Mouse (Mus musculus) thymus, postnatal 36 days (tissue): Measurements from ENCODE around the gene Ankrd13d.
"Not testable (repeated sequence)": the region's sequence is repeated elsewhere in the genome, so short reads cannot be mapped to it uniquely, and the experiment has no call there.

Experiments
- DNase-seq, 2 experiments: peaks; one replicate each; pipeline ENCODE4 v3.0.0; 2022; ENCODE audit warnings: mixed read lengths in 2 of 2

The Ankrd13d gene

DNA sequence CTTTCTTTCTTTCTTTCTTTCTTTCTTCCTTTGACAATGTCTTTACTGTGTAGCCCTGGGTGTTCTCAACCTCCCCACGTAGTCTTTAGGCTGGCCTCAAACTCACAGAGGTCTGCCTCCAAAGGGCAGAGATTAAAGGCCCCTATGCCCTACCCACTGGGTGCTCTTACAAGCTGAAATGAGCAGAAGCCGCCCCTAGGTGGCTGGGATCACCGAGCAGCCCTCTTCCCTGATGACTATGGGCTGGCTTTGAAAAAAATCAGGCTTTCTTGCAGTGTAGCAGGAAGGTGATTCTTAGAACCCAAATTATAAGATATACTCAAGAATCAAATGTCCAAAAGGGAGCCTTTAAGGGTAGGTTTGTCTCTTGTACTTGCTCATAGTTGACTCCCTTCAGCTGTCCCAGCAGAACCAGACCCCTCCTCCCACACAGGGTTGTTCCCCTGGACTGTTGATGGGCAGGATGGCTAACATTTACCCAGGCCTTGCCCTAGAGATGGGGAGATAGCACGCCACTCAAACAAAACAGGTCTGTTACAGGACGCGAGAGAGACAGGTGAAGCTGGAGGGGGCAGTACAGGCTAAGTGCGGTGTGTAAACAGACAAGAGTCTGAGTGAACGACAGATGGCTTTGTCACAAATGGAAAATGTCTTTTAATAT lies 21.8 kb downstream of the Ankrd13d start:
- DNase-seq: peak; percentile 53 to 60

DNA sequence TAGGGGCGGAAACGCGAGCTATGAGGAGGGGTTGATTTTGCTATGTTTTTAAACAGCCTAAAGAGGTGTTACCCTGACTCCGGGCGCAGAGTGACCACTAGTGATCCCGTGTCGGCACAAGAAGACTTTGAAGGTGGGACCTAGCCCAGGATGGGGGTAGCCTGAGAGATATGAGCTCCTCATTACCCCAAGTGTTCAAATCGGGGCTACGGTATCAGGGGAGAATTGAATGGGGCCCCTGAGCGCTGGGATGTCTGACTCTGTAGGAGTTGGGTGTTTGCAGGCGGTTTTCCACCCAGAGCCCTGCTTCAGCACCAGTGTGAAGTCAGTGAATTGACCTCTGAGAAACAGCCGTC lies 25.1 kb downstream of the Ankrd13d start:
- no peak for DNase-seq

DNA sequence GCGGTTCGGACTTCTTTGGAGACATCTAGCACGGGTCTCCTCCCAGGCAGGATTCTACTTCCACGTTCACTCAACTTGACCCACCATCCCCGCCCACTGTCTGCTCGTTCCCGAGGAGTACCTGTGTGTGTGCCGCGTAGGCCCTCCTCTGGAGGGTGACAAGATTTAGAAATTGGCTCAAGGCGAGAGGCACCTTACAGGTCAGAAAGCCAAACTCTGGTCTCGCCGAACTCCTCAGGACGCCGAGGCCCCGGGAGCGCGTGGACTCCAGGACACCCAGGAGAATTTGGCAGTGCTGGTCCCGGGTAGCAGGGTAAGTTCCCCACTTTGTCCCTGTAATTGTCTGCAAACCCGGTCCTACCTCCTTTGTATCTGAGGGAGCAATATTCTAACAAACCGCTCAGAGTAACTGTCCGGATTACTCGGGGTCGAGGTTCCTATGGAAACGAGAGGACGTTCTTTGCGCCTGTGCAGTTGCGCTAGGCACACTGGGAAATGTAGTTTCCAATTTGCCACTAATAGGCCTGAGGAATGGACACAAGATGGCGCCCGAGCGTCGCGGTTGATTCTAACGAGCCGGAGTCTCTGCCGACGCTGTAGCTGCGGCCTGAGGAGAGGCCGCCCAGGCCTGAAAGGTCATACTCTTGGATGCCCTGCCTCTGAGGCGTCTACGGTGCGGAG lies 25.6 kb downstream of the Ankrd13d start:
- DNase-seq: peak; percentile 88 to 91

DNA sequence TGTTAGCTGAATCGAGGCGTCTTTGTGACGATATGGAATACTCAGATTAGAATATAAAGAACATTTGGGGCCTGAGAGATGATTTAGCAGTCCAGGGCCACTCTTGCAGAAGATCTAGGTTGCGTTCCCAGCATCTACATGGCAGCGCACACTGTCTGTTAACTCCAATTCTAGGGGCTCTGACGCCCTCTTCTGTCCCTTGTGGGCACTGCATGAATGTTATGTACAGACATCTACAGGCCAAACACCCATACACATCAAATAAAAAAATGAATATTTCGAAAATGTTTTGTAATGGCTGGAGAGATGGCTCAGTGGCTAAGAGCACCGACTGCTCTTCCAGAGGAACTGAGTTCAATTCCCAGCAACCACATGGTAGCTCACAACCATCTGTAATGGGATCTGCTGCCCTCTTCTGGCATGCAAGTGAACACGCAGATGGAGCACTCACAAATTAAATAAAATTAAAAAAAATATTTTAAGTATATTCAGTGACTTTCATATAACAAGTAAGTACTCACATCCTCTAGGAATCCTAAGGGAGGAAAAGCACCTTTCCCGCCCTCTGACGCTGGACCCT lies 27.3 kb downstream of the Ankrd13d start:
- DNase-seq: no peak

DNA sequence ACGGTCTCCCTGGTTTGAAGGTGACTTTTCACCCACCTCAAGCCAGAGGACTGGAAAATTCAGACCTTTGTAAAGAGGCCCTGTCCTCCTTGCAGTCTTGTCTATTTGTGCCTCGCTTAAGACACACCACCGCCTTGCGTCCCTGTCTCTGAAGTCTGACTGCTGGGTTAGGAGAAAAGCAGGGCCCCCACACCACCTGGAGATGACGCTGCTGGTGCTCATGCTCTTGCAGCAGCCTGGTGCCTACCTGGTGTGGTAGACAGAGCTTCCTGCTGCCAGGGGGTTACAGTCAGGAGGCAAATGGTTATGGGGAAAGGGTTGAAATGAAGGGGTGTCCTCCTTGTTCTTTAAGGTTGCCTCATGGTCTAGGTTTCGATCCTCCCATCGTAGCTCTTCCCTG lies 28.7 kb downstream of the Ankrd13d start:
- no peak for DNase-seq

DNA sequence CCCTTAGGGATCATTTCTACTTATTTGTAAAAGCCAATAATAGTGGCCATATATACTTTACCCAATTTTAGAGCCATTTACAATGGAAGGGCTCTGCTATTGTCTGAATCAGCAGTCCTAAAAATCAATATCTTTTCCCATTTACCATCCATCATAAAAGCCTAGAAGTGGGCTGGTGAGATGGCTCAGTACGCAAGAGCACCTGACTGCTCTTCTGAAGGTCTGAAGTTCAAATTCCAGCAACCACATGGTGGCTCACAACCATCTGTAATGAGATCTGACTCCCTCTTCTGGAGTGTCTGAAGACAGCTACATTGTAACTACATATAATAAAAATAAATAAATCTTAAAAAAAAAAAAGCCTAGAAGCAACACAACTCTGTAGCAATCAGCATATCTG lies 34.3 kb downstream of the Ankrd13d start:
- not testable (repeated sequence) for DNase-seq

DNA sequence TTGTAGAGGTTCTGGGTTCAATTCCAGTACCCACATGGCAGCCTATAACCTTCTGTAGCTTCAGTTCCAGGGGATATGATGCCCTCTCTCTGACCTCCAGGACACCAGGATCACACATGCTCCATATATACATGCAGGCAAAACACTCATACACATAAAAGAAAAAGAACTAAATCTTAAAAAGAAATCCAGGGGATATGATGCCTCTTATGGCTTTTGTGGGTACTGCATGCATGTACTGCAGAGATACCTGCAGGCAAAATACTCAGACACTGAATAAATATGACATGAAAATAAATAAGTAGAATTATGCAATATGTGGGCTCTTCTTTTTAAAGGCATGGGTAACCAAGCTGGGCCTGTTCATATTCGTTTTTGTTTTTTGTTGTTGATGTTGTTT lies 35.9 kb downstream of the Ankrd13d start:
- DNase-seq: no peak

DNA sequence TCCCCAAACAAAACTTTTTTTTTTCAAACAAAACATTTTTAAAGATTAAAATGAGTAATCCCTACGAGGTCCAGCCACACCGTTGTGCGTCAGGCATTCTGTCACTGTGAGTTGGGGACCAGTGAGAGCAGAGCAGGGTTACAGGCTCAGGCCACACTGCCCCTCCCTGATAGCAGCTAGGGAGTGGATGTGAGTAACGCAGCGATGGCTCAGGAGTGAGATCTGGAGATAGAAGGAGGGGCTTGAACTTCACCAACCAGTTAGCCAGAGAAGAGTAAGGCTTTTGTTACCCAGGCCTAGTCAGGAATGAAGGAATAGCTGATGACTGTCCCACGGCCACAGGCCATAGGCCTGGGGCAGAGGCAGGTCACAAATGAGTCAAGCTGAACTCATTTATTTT lies 38.2 kb downstream of the Ankrd13d start:
- no peak for DNase-seq

DNA sequence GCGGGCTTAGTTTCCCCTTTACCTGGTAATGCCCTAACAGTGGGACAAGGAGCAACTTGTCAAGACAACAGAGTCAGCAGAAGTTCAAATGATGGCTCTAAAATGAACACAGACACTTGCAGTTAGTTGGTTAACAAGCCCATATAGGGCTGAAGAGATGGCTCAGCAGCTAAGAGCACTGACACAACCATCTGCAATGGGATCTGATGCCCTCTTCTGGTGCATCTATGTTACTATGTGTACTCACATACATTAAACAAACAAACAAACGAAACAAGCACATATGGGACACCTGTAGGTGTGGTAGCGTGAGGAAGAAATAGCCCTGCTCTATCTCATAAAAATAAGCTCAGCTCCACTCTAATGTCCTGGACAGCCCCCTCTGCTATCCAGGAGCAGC lies 40.5 kb downstream of the Ankrd13d start:
- no peak for DNase-seq

DNA sequence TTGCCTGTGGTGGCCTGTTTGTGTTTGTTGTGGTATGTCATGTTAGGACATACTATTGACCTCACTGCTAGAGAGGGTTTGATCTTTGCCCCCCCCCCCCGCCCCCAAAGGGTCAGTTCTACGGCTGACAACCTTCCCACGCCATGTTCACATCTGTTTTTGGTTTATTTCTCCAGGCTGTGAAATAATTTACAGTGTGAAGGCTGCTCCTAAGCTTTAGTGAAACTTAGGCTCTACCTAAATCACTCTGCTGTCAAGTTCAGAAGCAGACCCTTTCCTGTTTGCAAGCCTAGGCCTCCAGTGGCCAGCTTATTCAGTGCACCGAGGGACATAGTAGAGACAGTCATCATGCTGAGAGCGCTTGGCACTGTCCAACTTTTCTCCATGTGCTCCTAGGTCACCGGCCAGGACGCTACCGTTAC lies 42.7 kb downstream of the Ankrd13d start:
- DNase-seq: no peak

DNA sequence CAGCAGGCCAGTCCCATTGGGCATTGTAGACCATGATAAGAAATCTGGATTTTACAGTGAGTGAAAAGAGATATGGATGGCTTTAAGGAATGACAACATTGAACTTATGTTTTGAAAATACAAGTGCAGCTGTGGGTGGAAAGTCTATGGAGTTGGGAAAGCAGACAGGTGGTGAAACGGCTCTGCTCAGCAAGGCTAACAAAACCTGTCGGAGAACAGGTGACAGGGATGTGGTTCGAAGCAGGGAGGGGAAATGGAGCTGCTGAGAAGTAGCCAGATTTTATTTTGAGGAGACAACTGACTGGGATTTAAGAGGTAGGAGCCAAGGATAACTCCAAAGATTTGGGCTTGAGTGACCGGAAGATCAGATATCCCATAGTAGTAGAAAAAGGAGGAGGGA lies 48.4 kb downstream of the Ankrd13d start:
- no peak for DNase-seq

DNA sequence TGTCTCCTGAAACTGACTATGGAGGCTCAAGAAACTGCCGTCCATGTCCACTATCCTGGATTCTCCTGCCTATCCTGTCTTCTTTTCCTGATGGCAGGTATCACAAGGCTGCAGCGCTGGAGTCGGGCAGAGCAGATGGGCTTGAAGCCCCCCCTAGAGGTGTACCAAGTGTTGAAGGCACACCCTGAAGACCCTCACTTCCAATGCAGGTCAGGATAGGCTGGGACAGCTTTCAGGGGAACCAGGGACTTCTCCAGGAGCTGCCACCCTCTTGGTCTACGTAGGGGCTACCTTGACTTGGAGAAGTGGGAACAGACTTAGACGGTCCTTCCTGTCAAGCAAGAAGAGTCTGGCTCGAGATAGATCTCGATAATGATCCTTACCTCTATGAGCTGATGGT lies 50.3 kb downstream of the Ankrd13d start:
- peak in 1 of 2 experiments; percentile 13 for DNase-seq

DNA sequence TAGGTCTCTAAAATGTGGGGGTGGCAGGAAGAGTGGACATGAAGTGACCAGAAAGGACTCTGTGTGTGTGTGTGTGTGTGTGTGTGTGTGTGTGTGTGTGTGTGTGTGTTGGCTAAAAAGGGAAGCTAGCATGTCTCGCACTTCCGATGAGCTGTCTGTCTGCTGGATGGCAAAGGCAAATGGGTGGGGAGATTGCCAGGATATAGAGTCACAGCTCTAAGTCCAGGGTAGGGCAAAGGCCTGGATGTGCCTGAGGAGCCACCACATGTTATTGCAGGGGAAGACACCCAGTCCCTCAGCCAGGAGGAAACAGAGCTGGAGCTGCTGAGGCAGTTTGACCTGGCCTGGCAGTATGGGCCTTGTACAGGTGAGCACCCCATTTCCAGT lies 50.8 kb downstream of the Ankrd13d start:
- DNase-seq: no peak

DNA sequence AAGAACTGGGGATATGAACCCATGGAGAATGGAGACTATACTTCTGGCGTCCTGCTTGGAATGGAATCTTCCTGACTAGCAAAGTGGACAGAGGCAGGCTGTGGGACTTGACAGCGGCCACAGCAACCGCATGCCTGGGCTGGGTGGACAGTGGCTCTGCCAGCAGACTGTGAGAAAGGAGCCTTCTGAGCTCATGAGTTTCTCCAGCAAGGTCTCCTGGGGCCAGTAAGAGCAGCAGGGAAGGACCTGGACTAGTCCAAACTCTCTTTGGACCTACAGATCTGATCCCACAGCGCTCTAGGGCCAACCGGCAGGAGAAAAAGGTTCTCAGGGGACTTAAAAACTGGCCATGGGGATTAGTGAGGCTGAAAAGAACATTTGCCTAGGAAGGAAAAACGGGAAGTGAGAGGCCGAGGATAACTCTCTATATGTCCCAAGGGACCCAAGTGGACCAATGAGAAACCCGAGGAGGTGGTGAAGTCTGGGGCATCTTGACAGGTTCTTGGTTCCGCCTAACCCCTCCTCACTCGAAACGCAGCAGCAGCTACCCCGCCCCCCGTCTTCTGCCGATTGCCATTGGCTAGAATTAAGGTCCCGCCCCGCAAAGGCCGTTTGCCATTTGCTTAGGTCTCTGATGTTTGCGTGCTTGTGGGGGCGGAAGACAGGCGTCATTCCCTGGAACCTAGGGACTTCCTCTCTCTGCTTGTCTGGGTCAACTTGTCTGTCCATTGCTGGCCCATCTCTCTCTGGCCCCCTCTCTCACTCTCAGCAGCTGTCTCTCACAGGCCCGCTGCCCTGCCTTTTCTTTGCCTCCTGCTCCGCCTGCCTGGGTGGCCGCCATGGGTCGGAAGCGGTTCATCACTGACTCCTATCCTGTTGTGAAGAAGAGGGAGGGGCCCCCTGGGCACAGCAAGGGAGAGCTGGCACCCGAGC lies 51.4 kb downstream of the Ankrd13d start, which contains the start of gene Pold4:
Gene Pold4 (plus strand): TSS at position 647 of the 933 bp plus-strand sequence.
- DNase-seq: peak; percentile 96

DNA sequence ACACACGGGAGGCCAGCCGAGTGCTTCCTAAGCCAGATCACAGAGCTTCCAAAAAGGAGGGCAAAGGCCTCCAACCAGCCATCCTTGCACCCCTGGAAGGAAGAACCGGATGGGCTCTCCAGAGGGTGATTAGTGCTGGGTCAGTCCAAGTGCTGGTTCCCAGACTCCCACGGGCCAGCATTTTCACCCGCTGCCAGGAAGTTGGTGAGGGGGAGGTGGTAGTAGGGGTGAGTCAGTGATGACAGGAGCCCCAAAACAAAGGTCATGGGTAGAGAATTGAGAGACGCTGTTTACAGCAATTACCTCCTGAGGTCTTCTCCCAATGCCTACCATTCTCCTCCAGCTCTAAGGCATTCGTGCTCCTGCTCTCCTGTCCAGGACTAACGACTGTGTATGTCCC lies 52.5 kb downstream of the Ankrd13d start:
- DNase-seq: no peak

DNA sequence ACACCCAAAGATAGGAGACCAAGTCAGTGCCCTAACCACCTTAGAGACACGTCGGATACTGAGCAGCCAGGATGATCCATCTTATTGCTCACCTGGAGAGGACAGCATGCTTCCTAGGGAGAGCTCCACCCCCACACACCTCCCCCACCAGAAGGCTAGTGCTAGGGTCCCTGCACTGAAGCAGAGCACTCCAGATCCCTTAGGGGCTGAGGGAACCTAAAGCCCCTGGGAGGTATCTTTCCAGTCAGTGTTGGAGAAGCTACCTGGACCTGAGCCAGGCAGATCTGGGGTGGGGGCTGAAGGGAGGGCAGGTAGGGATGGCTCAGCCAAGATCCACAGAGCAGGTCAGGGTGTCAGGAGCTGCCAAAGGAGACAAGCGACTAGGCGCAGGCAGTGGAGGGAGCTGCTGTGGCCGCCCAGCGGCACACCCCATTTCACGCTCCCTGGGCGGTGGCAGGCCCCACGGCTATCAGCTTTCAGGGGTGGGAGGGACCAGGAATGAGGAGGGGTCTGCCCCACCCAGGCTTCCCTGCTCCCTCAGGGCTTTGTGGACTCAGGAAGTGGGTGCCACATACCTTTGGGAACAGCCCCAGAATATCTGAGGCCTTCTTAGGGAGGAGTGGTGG lies 53.4 kb downstream of the Ankrd13d start:
- DNase-seq: no peak

DNA sequence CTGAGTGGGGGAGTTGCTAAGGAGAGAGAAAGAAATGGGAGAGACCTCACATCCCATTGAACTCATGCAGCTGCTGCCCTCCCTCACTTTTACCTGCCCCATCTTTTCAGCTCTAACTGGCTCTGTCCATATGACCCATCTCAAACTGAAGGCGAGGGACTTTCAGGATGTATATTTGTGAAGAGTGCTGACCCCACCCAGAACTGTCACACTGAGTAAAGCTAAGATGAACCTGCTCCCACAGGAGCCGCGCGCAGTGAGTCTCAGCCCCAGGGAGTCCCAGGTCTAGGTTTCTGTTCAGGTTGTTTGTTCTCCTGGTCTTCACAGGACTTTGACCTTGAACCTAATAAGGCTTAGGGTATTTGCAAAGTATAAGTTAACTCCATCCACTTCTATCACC lies 54.0 kb downstream of the Ankrd13d start:
- DNase-seq: no peak

DNA sequence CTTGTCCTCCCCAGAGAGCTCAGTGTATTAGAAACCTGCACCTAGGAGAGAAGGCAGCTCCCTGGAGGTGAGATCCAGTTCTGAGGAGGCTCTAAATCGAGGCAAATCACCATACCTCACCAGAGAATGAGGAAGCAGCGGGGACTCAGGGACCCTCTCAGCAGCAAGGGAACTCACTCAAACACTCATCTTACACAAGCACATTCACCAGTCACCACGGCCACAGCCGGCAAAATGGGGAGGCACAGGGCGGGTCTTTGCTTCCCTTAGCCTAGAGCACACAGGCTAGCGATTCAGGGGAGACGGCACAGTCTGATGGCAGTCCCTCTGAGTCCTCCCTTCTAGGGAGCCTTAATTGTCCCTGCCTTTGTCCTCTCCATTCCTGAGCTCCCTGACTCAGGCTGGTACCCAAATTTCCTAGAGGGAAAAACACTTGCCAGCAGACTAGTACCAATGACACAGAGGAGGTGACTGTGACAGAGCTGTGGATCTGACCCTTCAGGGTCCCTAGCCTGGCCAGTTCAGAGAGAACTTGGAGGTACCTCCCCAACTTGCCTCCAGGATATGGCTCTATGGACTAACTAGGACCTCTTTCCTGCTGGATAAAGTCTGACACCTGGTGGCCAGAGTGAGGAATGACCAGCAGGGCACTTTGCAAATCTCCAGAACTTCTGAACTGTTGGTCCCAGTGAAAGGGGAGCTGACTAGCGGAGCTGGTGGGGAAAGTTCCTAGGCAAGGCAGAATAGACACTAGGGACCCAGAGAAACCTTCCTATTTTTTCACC lies 54.9 kb downstream of the Ankrd13d start:
- peak; percentile 61 to 68 for DNase-seq

DNA sequence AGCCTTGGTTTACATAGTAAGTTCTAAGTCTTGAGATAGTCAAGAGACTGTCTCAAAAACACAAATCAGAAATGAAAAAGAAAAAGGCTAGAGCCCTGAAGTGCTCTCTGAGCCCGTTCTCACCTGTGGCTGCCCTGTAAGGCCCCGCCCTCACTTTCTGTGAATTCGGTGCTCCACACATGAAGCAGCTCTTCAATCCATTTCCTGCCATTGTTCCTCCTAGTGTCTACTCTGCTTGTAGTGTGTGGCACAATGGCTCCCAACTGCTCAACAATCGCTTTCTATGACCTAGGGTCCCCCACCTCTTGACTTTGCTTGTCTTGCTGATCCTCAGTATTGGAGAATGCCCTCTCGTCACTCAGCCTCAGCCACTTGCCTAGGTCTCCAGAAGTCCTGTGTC lies 55.5 kb downstream of the Ankrd13d start:
- DNase-seq: no peak

DNA sequence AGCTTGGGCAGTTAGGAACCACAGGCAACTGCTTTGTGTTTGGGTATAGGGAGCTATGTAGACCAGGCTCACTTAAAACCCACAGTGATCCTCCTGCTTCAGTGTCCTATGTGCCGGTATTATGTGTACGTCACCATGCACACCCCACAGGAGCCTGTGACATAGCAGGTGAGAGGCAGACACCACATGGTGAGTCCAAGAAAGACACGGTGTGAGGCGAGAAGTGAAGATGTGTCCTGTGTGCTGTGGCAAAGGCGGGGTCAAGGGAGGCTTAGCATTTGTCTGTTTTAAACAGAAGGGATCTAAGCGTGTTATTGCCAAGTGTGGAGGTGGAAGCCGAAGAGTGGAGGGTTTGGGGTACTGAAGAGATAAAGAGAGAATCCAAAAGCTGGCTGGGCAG lies 56.2 kb downstream of the Ankrd13d start:
- DNase-seq: no peak

DNA sequence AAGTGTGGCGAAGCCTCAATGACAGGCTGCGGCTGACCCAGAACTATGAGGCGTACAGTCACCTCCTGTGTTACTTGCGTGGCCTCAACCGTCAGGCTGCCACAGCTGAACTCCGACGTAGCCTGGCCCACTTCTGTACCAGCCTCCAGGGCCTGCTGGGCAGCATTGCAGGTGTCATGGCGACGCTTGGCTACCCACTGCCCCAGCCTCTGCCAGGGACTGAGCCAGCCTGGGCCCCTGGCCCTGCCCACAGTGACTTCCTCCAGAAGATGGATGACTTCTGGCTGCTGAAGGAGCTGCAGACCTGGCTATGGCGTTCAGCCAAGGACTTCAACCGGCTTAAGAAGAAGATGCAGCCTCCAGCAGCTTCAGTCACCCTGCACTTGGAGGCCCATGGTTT lies 60.8 kb downstream of the Ankrd13d start:
- no peak for DNase-seq
